Mouse (Mus musculus): ENCODE data around the gene 1700092M07Rik.

DNA sequence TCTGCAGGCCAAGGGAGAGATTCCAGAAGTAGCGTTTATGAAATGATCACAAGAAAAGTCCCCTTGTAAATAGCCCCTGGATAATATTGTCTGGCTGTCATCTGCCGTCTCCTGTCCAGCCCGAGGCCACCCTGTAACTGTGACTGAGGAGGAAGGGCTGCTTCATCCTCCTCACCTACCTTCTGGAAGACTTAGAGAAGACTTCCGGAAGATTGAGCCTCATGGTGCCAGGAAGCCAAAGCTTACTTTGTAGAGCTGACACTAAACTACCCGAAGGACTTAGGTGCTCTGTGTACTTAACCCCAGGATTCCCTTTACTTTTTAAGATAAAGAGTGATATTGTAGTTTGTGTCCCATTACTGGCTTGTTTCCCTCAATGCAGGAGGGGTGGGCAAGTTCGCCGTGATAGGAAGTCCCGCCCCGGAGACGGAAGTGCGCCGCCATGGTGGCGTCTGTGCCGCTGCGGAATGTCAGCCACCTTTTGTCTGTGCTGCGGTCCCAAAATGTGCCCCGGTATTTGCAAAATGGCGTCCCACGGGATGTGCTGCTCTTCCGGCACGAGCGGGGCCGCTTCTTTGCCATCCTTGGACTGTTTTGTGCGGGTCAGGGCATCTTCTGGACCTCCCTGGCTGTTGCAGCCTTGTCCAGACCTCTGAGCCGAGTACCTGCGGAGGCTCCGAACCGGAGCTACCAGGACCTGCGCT is 30.2 kb downstream of the 1700092M07Rik start, which contains the start of gene Tmem223:
- peak; percentile 93 for TF ChIP-seq POLR2A (IDR thresholded peaks at IDR 0.05; ENCODE audit: borderline replicate concordance, control insufficient read depth, low read depth, low read length)
- peak; percentile 11; the same call in 1 of the 2 replicates for TF ChIP-seq CTCF (IDR thresholded peaks at IDR 0.05; ENCODE audit: control insufficient read depth, insufficient read depth, low read length)

All from bone marrow, adult 2 months (tissue).